Mouse (Mus musculus) gastrocnemius, postnatal 10 days (tissue): ENCODE data around the gene Arhgap23. TPM values are rescaled to one million over a fixed set of nuclear protein-coding genes. Genes with fewer than 3 reads are reported as not detected.

Experiments used
- DNase-seq: peaks from one replicate; pipeline ENCODE4 v3.0.0; 2021; ENCODE audit warnings: mixed read lengths
- total RNA-seq, 2 experiments: library from RNA; stranded (reverse); gene quantifications; 2 replicates each; pipeline ENCODE4 v1.2.3; 2021

Gene Arhgap23
- total RNA-seq, 2 experiments from 2014 or later, result 13.5 to 18.9 TPM

DNA sequence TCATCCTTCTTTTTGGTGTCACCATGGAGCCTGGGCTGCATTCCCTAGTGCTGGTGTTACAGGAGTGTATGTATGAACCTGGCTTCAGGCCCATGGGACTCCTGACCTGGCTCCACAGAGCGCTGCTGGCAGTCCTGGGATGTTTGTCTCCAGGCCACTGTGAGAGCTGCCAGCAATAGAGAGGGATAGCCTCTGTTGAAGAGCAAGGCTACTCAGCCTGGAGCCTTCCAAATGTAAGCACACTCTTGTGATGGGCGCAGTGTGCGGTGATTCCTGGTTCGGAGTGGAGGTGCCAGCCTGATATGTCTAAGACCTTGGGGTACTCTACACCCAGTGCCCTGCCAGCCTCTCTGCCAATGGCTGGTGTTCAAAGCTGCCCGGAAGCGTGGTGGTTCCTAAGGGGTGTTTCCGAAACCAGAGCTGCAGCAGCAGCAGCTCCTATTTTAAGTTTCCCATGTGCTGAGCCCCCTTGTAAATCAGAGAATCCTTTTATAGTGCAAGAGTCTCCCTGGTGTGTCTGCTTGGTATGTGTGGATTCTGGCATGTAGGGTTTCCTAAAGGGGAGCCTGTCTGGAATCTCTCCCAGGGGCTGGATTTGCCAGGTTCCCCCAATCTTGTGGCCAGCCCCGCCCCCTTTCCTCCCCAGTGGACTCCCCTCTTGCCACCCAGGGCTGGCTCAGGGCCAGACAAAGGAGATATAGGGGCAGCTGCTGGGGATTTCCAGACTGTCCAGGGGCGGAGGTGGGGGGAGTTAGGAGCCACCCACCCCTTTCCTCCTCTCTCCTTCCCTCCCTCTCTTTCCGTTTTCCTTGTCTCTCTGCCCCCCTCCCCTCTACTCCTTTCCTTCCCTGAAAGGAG is 9.0 kb upstream of the Arhgap23 start:
- peak; percentile 41 for DNase-seq

DNA sequence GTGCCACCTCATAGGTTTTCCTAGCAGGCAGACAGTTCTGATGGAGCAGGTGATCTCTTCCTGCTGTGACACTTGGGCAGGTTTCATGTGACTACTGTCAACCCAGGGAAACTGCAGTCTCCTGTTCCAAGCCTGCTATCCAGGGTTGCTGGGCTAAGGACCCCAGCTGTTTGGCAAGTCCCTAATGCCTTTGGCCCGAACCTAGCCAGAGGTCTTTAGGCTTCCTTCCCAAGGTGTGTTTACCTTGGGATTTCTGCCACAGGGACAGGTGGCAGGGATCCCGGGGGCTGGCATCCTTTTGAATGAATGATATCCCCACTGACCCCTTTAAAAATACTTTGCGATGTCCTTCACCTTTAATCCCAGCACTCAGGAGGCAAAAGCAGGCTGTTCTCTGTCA is 7.9 kb upstream of the Arhgap23 start:
- DNase-seq, result no peak

DNA sequence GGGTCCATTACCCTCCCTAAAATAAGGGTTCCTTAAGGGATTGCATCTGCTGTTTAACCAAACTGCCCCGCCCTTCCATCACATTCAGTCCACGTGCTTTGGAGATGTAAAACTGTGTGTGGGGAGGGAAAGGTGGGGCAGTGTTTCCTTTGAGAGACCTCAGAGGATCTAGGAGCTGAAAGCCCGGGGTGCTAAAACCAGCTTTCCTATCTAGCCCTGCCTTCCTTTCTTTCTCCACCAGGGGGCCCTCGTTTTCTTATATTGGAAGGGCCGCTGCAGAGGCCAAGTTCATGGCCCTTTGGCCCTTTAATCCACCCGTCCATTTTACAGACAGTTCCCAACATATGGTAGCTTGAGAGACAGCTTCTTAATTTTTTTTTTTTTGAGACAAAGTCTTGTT is 7.2 kb upstream of the Arhgap23 start:
- peak; percentile 85 for DNase-seq

DNA sequence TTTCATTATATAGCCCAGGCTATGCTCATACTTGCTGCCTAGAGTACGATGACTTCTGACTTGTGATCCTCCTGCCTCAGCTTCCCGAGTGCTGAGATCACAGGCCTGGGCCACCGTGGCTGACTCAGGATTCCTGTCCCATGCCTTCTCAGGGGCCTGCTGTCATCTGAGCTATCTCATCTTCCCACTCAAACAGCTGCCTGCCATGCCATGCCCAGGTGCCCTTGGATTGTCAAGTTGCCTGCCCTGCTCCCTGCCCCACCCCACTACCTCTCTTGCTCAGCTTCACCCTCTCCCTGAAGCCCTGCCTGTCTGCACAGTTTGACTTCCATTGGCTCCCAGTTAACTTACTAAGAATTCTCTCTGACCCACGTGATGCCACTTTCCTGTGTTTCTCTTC is 4.4 kb upstream of the Arhgap23 start:
- DNase-seq, result no peak

DNA sequence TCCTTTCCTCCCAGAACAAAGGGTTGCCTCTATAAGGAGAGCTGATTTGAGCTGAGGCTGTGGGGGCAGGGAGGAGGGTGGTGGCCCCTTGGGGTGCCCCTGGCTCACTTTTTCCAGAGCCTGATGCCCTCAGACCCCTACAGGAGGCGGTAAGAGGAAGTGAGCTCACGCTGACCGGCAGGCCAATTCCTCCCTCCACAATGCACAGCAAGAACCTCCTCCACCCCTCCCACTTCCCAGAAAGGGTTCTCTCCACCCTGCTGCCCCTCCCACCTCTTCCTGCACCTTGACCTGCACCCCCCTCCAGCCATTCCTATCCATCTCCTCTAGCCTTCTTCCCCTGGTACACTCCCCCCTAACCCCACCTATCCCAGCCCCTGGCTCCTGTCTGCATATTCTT is 3.2 kb upstream of the Arhgap23 start:
- DNase-seq, result no peak

DNA sequence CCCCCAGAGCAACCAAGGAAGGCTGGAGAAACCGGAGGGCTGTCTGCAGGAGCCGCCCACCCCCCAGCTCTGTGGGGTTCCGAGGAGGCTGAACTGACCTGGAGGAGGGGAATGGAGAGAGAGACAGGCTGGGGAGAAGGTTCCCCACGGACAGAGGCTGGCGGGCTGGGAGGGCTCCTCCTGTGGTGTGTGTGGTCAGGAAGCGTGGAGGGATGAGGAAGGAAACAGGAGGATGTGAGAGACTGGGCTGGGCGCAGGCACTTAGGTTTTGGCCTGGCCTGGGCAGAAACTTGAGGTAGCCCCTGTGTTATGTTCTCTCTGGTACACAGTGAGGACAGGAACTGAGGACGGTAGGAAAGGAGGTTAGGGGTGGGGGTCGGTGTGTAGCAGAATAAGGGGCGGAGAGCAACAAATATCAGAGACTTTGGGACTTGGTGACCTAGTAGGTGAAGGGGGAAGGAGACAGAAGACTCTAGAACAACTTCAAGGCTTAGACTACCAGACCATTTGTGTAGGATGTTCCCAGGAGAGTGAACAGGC is 2.5 kb upstream of the Arhgap23 start:
- DNase-seq, result no peak

DNA sequence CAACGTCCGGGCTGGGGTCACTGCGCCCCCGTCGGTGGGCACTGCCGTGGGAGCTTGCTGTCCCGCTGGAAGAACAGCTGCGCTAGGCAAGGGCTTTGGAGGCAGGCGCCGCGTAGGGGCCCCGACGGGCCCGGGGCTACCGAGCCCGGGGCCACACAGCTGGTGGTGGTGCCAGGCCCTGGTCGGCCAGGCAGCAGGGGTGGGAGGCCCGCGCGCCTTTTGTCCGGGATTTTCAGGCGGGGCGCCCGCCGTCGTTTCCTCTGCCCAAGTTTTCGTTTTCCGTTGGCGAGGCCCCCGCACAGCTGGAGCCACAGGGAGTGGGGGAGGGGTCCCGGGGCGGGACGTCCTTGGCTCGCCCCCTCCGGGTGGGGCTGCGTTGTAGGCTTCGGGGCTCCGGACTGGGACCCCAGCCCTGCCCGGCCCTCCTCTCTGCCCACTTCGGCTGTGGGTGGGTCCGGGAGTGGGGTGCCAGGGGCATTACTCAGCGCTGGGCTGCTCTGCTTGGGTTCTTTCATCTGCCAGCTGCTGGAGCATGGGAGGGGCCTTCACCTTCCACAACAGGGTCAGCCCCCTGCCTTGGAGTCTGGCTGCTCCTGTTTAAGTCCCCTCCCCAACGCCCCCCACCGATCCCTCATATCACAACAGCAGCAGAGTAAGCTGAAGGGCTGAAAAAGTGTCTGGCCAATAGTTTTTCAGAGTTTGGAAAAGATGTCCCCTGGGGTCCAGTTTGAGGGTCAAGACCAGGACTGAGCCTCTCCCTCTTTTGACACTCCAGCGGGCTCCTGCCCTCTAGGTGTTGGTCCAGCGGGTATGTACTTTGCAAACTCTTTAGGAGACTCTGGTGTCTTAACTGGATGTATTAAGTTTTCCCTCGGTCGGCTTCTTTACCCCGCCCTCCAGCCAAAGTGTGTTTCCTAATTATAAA is 641 bp downstream of the Arhgap23 start:
- DNase-seq, result peak; percentile 76

DNA sequence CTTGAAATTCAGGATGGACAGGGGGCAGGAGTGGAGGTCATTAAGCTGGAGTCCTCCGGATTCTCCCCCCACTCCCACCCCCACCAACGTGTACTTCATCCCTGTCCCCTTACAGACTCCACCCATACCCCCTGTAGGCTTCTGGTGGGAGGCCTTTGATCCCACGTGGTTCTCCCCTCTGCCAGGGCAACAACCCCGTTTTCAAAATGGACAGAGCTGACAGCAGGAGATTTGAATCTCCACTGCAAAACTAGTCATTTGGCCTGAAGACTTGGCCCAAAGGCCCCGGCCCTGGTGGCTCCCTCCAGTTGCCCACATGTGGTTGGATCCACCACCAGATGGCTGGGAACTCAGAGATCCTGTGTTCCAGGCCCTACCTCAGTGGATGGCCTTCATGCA is 1.3 kb downstream of the Arhgap23 start:
- no peak for DNase-seq

DNA sequence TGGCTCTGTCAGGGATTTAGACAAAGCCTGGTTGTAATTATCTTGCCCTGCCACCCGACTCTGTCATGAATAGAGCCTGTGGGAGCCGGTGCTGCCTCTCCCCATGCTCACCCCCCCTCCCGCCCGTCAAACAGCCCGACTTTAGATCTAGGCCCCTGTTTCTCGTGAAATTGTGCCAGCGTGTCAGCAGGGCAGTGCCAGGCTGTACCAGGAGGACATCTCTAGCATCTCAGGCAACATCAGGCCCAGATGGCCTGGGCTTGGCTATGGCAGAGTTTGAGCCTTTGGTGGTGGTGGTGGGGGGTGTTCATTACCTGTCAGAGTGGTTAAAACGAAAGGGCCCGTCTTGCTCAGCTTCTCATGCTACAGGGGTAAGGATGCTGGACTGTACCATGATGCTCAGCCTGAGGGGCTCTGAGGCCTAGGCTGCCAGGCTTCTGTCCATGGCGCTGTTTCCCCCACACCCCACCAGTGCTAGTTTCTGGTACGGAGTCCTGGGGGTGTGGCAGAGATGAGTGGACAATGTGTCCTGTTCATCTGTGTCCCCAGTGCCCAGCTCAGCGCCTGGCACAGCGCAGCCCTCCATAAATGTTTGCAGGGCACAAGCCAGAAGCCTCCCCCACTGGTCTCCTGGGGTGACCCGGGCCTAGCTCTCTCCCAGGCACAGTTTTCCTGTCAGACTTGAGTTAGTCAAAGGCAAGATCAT is 3.7 kb downstream of the Arhgap23 start:
- DNase-seq, result no peak

DNA sequence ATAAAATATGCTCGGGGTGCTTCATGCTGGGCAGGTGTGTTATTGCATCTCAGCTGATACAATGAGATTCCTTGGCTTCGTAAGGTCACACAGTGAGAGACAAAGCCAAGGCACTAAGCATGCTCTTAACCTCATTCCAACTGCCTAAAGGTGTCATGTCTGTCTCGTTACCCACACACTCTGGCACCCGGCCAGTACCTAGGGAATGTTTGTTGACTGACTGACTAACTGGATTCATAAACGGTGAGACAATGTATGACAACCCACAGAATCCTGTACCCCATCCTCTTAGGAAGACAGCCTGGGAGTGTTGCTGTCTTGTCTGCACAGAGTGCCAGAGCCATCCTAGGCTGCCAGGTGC is 4.2 kb downstream of the Arhgap23 start:
- DNase-seq, result no peak

DNA sequence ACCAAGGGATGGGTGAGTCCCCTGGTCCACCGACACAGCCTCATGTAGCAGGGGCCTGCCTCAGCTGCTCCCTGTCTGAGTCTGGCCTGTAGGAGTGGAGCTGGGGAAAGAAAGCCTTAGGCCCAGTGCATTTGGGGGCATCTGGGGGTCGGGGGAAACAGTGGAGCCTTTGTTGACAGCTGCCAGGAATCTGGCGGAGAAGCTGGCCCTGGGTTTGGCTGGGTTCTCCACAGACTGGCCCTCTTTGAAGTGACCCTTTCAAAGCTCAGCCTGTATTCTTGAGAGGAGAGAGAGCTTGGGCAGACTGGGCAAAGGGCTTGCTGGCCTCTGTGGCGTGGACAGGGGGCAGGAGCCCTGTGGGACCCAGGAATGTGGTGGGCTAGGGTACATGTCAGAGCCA is 7.2 kb downstream of the Arhgap23 start:
- no peak for DNase-seq

DNA sequence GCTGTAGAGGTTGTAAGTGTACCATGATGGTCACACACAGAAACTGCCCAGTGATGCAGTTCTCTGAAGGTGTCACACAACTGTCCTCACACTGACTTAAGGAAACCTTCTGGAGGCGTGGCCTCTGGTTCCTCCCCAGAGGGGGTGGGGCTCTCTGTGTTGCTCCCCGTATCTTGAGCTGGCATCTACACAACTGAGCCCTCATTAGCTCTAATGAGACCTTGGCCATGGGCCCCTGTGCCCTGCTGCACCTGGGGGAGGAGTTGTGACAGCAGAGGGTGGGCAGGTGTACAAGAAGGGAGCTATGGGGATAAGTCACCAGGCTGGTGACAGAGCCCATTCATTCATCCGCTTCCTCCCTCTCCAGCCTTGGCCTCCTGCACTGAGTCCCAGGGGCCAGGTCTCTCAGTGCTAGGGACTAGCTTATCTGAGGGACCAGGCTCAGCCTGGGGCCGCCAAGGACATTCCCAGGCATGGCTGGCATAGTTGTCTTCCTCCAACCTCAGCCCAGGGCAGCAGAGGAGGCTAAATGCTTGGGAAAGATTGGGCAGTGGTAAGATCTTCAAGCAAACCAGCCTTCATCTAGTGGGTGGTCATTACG is 8.9 kb downstream of the Arhgap23 start:
- DNase-seq, result no peak

DNA sequence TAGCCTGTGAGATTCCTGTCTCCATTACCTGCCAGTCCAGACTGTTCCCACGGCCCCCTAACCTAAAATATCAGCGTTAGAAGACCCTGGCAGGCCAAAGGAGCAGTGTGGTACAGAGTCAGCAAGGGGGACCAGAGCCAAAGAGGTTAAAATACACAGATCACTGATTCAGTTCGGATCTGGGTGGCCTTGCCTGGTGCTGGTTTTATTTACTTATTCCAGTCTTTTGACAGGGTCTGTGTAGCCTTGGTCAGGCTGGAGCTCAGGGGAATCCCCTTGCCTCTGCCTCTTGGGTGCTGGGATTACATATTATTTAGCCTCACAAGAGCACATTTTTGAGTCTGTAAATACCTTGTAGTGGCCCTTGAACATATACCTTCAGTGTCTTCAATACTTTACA is 9.5 kb downstream of the Arhgap23 start:
- DNase-seq, result no peak

DNA sequence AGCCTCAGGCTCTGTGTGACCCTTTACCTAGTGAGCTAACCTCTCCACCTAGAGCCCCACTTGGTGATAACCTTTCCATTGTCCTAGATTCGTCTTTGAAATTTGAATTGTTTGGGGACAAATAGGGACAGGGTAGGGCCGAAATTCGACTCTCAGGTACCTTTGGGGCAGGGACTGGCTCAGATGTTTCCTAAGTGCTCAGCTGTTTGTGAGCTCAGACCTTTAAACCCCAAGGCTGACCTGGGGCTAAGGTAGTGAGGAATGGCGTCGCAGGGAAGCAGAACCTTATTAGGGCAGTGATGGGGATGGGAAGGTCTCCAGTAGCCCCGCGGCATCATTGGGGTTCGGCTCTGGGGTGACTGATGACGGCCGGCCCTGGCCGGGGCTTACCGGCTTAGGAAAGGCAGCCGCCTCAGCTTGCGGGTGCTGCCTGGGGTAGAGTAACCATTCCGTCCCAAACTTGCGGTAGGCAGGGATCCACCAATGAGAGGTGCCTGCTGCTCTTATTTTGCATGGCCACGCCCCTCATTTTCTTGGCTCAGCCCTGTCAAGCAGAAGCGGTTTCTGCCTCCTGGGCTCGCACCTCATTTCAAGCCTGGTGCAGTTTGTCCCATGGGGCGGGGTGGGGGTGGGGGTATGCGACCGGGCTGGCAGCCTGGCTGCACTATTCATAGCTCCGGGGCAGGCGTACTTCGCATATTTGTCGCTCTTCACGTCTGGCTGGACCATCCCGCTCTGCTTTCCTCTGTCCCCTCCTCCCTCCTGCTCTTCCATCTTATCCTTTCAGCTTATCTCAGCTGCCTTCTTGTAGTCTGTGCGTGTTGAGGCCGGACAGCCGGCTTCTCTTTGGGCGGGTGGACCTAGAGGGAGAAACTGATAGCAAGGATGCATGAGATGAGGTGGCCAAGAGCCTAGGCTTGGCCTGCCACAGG is 12.7 kb downstream of the Arhgap23 start:
- DNase-seq, result peak; percentile 71

DNA sequence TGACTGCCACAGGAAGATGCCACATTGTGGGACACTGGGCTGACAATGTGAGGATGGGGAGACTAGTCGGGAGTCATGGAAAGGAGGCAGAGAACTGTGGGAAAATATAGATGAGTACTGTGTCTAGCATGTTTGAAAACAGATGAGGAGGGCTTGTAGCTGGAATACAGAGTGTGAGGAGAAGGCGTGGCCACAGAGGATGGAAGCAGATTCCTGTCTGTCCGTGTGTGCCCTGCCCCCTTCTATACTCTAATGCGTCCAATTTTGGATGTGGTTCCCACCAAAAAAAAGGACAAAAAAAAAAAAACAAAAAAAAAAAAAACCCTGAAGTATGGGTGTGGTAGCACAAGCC is 13.4 kb downstream of the Arhgap23 start:
- DNase-seq, result no peak

DNA sequence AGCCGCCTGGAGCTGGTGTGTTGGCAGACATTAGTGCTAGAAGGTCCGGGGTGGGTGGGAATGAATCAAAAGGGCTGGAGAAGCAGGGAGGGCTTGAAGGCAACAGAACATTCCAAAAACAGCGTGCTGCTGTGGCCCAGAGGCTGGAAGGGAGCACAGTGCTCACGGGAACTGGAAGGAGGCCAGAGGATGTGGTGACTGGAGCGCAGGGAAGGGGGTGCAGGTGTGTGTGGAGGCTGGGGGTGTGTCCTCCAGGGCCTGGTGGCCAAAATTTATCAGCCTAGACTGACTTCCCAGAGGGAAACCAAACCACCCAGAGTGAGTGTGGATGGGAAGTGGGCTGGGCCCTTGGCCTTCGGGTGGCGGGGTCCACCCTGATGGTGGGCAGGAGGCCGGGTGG is 14.3 kb downstream of the Arhgap23 start:
- no peak for DNase-seq

DNA sequence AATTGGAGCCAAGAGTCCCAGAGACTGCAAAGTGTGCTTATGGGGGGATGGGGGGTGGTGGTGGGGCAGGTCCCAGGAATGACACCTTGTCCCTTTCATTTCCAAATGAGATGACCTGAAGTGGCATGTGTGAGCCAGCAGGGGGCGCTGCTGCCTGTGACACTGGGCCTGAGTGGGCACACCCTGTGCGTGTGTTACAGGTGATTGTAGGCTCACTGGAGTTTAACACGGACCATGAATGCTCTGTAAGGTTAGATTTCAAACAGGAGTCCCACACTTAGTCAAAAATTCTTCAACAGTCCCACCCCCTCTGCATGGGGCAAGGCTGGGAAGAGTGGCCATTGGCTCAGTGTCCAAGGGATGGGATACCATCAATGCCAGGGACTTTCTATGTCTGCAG is 16.7 kb downstream of the Arhgap23 start:
- DNase-seq, result peak; percentile 72

DNA sequence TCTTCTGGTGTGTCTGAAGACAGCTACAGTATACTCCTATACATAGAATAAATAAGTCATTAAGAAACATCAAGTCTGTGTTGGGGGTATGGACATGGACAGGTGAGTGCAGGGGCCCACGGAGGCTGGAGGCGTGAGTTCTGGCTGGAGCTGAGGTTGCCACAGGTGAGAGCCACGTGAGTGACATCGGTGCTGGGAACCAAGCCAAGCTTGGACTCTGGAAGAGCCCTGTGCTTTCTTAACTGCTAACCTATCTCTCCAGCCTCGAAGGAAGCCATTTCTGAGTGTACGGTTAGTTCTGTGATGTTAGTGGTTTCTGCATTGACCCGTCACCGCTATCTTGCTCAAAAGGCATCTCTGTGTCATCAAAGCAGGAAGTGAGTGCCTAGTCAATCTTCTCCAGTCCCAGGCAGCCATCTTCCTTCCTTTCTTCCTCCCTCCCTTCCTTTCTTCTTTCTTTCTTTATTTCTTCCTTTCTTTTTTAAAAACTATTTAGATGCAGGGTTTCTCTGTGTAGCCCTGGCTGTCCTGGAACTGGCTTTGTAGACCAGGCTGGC is 17.7 kb downstream of the Arhgap23 start:
- DNase-seq, result no peak

DNA sequence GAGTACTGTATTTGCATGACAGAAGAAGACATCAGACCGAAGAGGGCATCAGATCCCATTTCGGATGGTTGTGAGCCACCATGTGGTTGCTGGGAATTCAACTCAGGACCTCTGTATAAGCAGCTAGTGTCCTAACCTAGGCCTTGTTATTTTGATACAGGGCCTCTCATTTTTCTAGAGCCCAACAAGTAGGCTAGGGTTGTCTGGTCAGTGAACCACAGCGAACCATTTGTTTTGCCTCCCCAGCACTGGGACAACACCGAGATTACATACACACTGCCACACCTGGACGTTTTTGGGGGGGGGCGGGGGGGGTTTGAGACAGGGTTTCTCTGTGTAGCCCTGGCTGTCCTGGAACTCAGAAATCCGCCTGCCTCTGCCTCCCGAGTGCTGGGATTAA is 18.8 kb downstream of the Arhgap23 start:
- no peak for DNase-seq

DNA sequence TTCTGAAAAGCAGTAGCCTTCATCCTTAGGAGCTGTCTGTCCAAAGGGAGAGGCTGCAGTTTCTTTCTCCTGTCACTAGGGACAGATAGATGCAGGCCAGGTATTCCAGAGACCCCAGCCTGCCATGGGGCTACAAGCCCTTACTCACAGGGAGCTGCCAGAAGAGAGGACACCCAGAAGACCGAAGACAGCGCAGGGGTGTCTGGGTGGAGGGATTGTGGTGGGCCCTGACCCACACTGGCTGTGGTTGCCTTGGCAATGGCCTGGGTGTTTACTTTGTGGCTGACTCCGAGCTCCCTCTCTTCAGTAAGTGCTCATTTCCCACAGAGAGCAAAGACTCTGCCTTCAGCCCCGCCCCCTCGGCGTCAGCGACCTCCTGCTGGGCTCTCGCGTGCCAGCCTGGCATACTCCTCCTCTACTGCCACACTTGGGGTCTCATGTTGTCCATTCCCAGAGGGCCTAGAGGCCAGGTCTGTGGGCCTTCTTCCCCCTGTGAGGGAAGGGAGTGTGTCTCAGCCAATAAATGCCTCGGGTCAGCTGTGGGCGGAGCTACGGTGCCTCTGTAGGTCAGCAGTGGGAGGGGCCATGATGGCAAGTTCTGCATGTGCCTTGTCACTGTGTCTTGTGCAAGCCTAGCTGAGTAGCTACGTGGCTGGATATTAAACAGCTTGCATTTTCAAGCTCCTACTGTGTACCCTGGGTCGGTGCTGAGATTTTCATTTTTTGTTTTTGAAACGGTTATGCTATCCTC is 19.5 kb downstream of the Arhgap23 start:
- DNase-seq, result peak; percentile 60
